Mouse (Mus musculus): Measurements from ENCODE around the gene Hjurp. TPM values are rescaled to one million over a fixed set of nuclear protein-coding genes. Genes with fewer than 3 reads are reported as not detected.
"Not testable (repeated sequence)": the region's sequence is repeated elsewhere in the genome, so short reads cannot be mapped to it uniquely, and the experiment has no call there.

The Hjurp gene
- polyA plus RNA-seq, 1 experiment = 34.3 TPM

DNA sequence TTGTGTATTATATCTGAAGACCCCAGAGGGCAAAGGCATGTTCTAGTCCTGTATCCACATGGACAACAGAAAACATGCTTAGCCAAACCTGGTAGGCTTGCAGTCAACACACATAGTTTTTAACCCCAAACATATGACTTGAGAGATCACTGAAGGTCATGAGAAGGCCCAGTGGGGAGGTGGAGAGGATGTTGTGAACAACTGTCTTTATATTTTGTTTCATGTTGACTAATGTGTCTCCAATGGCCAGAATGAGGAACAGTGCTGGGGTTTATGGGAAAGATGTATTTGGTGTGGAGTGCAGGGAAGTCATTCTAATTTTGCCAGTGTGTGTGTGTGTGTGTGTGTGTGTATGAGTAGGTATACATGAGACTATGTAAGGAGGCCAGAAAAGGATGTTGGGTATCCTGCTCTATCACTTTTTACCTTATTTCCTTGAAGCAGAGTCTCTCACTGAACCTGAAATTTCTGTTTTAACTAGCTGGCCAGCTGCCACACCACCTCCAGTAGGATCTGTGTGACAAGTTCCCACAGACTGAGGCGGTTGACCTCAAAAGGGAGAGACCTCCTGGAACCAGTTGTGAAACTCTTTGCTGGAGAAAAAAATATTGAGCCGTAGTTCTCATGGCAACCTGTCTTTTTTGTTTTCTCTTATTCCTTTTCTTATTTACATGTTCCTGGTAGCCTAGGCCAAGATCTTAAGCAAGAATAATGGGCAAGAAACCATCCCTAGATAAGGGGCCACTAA, 53.2 kb downstream of the Hjurp start:
- H3K27me3 ChIP-seq (ENCODE audit: control insufficient read depth, insufficient read depth, low read length) = no peaks in the 10 kb centered on the region
- TF ChIP-seq POLR2A (IDR thresholded peaks at IDR 0.05; ENCODE audit: control insufficient read depth, low read depth, low read length) (no peak), CTCF (IDR thresholded peaks at IDR 0.05; ENCODE audit: control insufficient read depth, insufficient read depth, insufficient replicate concordance, low read depth, low read length) (no peak)
- H3K27ac ChIP-seq (ENCODE audit: control insufficient read depth, insufficient read depth, low read depth, low read length) = no peak overlapping the region
- H3K4me1 ChIP-seq (ENCODE audit: control insufficient read depth, insufficient read depth, low read length) = peaks cover 2% of the 10 kb centered on the region; the same call in 1 of the 2 replicates
- H3K36me3 ChIP-seq (ENCODE audit: control insufficient read depth, insufficient read depth, low read length) = no peaks in the 10 kb centered on the region; the same call in 1 of the 2 replicates
- H3K4me3 ChIP-seq (ENCODE audit: control insufficient read depth, low read depth, low read length) = no peak overlapping the region

DNA sequence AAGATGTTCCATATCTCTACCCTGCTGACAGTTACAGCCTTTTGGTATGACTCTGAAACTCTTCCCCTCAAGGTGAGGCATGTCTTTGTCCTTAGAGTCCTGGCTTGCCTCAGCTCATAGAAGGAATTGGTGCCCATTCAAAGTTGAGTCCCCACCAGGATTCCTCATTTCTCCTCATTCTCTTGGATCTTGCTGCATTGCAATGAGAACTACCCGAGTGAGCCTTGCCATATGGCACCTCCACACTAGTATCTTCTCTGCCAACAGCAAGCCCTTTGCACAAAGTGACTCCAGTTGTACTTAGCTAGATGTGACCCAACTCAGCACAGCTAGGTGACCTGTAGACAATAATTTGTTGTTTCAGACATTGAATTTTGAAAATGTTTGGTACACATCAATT, 53.8 kb downstream of the Hjurp start:
- no peaks in the 10 kb centered on the region for H3K27me3 ChIP-seq (ENCODE audit: control insufficient read depth, insufficient read depth, low read length)
- no peak for TF ChIP-seq CTCF (IDR thresholded peaks at IDR 0.05; ENCODE audit: control insufficient read depth, insufficient read depth, insufficient replicate concordance, low read depth, low read length)
- no peak for TF ChIP-seq POLR2A (IDR thresholded peaks at IDR 0.05; ENCODE audit: control insufficient read depth, low read depth, low read length)
- H3K36me3 ChIP-seq (ENCODE audit: control insufficient read depth, insufficient read depth, low read length) = no peaks in the 10 kb centered on the region; the same call in 1 of the 2 replicates

GRCm38 (mm10) chr1:88223011-88223515, 54.4 kb downstream of the Hjurp start:
- H3K4me1 ChIP-seq (ENCODE audit: control insufficient read depth, insufficient read depth, low read length); H3K27ac ChIP-seq (ENCODE audit: control insufficient read depth, insufficient read depth, low read depth, low read length); H3K27me3 ChIP-seq (ENCODE audit: control insufficient read depth, insufficient read depth, low read length); H3K4me3 ChIP-seq (ENCODE audit: control insufficient read depth, low read depth, low read length); H3K36me3 ChIP-seq (ENCODE audit: control insufficient read depth, insufficient read depth, low read length): not testable (repeated sequence)

More for the DNA sequence above, 53.8 kb downstream of the Hjurp start:
- Histone ChIP-seq H3K27ac (ENCODE audit: control insufficient read depth, insufficient read depth, low read depth, low read length) (no peak overlapping the region), H3K4me1 (ENCODE audit: control insufficient read depth, insufficient read depth, low read length) (peaks cover 2% of the 10 kb centered on the region; the same call in 1 of the 2 replicates), H3K4me3 (ENCODE audit: control insufficient read depth, low read depth, low read length) (no peak overlapping the region)

GRCm38 (mm10) chr1:88222216-88222615, 55.2 kb downstream of the Hjurp start:
- H3K27me3 ChIP-seq (ENCODE audit: control insufficient read depth, insufficient read depth, low read length) = no peaks in the 10 kb centered on the region
- no peaks in the 10 kb centered on the region for H3K36me3 ChIP-seq (ENCODE audit: control insufficient read depth, insufficient read depth, low read length)
- H3K4me1 ChIP-seq (ENCODE audit: control insufficient read depth, insufficient read depth, low read length) = peaks cover 2% of the 10 kb centered on the region; the same call in 1 of the 2 replicates
- H3K4me3 ChIP-seq (ENCODE audit: control insufficient read depth, low read depth, low read length) = no peak overlapping the region
- TF ChIP-seq CTCF (IDR thresholded peaks at IDR 0.05; ENCODE audit: control insufficient read depth, insufficient read depth, insufficient replicate concordance, low read depth, low read length) (no peak), POLR2A (IDR thresholded peaks at IDR 0.05; ENCODE audit: control insufficient read depth, low read depth, low read length) (no peak)
- H3K27ac ChIP-seq (ENCODE audit: control insufficient read depth, insufficient read depth, low read depth, low read length) = no peak overlapping the region

DNA sequence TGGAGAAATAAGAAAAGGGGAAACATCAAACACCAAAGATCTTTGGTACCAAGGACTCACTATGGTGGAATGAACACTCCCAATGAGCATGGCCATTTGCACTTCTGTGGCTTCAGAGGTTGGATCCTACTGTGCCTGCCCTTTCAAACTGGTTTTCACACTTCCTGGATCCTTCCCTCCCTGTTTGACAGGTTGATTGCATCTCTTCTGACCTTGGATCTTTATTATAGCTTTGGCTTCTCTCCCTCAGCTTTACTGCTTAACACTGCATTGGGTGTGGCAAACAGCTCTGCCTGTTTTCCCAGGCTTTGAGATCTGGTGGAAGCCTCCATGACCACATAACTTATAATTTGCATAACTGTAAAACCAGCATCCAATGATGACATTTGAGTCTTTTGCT, 57.1 kb downstream of the Hjurp start:
- TF ChIP-seq CTCF (IDR thresholded peaks at IDR 0.05; ENCODE audit: control insufficient read depth, insufficient read depth, insufficient replicate concordance, low read depth, low read length) = no peak
- TF ChIP-seq POLR2A (IDR thresholded peaks at IDR 0.05; ENCODE audit: control insufficient read depth, low read depth, low read length) = no peak
- Histone ChIP-seq H3K27me3 (ENCODE audit: control insufficient read depth, insufficient read depth, low read length) (no peaks in the 10 kb centered on the region), H3K36me3 (ENCODE audit: control insufficient read depth, insufficient read depth, low read length) (no peaks in the 10 kb centered on the region), H3K4me1 (ENCODE audit: control insufficient read depth, insufficient read depth, low read length) (no peaks in the 10 kb centered on the region), H3K4me3 (ENCODE audit: control insufficient read depth, low read depth, low read length) (no peak overlapping the region), H3K27ac (ENCODE audit: control insufficient read depth, insufficient read depth, low read depth, low read length) (no peak overlapping the region)

- H3K36me3 ChIP-seq (ENCODE audit: control insufficient read depth, insufficient read depth, low read length) = no peaks in the 10 kb centered on the region
- no peaks in the 10 kb centered on the region for H3K4me1 ChIP-seq (ENCODE audit: control insufficient read depth, insufficient read depth, low read length)
- H3K27me3 ChIP-seq (ENCODE audit: control insufficient read depth, insufficient read depth, low read length) = no peaks in the 10 kb centered on the region
- TF ChIP-seq CTCF (IDR thresholded peaks at IDR 0.05; ENCODE audit: control insufficient read depth, insufficient read depth, insufficient replicate concordance, low read depth, low read length) (no peak), POLR2A (IDR thresholded peaks at IDR 0.05; ENCODE audit: control insufficient read depth, low read depth, low read length) (no peak)
- H3K27ac ChIP-seq (ENCODE audit: control insufficient read depth, insufficient read depth, low read depth, low read length) = no peak overlapping the region
- no peak overlapping the region for H3K4me3 ChIP-seq (ENCODE audit: control insufficient read depth, low read depth, low read length)
These were observed 58.4 kb downstream of the Hjurp start for GRCm38 (mm10) chr1:88219054-88219453.

GRCm38 (mm10) chr1:88218591-88218990, 58.8 kb downstream of the Hjurp start:
- TF ChIP-seq POLR2A (IDR thresholded peaks at IDR 0.05; ENCODE audit: control insufficient read depth, low read depth, low read length) (no peak), CTCF (IDR thresholded peaks at IDR 0.05; ENCODE audit: control insufficient read depth, insufficient read depth, insufficient replicate concordance, low read depth, low read length) (no peak)

More at GRCm38 (mm10) chr1:88218591-88218990, 58.8 kb downstream of the Hjurp start:
- Histone ChIP-seq H3K4me1 (ENCODE audit: control insufficient read depth, insufficient read depth, low read length) (no peaks in the 10 kb centered on the region), H3K4me3 (ENCODE audit: control insufficient read depth, low read depth, low read length) (no peak overlapping the region), H3K36me3 (ENCODE audit: control insufficient read depth, insufficient read depth, low read length) (no peaks in the 10 kb centered on the region), H3K27ac (ENCODE audit: control insufficient read depth, insufficient read depth, low read depth, low read length) (no peak overlapping the region), H3K27me3 (ENCODE audit: control insufficient read depth, insufficient read depth, low read length) (no peaks in the 10 kb centered on the region)
